Comparison of ENCODE assay signal across 8 mouse cellular contexts in the genomic region with DNA sequence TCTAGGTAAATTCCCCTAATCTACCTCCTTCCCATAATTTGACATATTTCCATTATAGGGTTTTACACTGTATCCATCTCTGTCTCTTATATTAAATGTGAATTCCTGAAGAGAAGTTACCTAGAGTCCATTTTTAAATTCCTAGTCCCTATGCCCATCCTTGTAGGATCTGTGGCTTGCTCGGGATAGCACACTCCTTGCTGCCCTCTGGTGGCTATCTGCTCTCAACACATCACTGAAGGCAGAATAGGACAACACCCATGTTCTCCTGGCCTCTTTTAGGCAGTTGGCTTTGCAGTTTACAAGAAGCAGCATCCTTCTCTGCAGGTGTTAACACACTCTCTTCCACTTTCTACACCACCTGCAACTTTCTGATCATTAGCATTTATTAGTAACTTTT. TPM values are rescaled to one million over a fixed set of nuclear protein-coding genes. Genes with fewer than 3 reads are reported as not detected.
DNase-seq lines count a peak whose midpoint lies in the region; ATAC-seq and TF ChIP-seq lines count a peak whose summit lies in the region.

No protein-coding gene starts in this region.

- no peak for ATAC-seq in erythroid progenitor cell, adult 5-6 weeks (replicated peaks; ENCODE audit: low FRiP score, poor library complexity, severe bottlenecking)

- H3K36me3 ChIP-seq in E14TG2a.4 (ENCODE audit: insufficient read depth, low read length): no peaks in the 10 kb centered on the region

- DNase-seq in layer of hippocampus, adult 11-12 months (ENCODE audit: low spot score): peak; percentile 56
- no peak for DNase-seq in layer of hippocampus, adult 9-10 months (ENCODE audit: low spot score)
- peak; percentile 71 for DNase-seq in adipocyte (ENCODE audit: low spot score)
- peak; percentile 26 for DNase-seq in embryo, embryonic 11.5 days (ENCODE audit: low read depth, low spot score)
- DNase-seq in kidney, postnatal 14 days: peak; percentile 63
- peak; percentile 48 for DNase-seq in naive thymus-derived CD4-positive, alpha-beta T cell, adult 2 months (ENCODE audit: low read depth)

- peak; percentile 80 for TF ChIP-seq CTCF in E14TG2a.4 (conservative IDR thresholded peaks at IDR 0.05; ENCODE audit: low read length)

- no peak overlapping the region for H3K4me3 ChIP-seq in E14TG2a.4 (replicated peaks; ENCODE audit: low read length)

- peaks cover 12% of the 10 kb centered on the region for H3K27me3 ChIP-seq in E14TG2a.4 (ENCODE audit: insufficient read depth, low read length)

- peaks cover 9% of the 10 kb centered on the region for H3K4me1 ChIP-seq in E14TG2a.4 (replicated peaks; ENCODE audit: low read depth, low read length)

- H3K9me3 ChIP-seq in E14TG2a.4 (ENCODE audit: low read length): no peaks in the 10 kb centered on the region

RNA-seq across cellular contexts. Expression of a gene that starts 4.0 kb away (rescaled TPM):
- total RNA-seq in erythroid progenitor cell, adult 5-6 weeks (2015; ENCODE audit: low replicate concordance): 2.5 and 4.6 TPM in 2 replicates
- total RNA-seq in erythroid progenitor cell, adult 5-6 weeks (2017; ENCODE audit: low replicate concordance): 2.8 and 6.5 TPM in 2 replicates
